16 mouse cellular contexts compared by ENCODE assay signal in the genomic region with DNA sequence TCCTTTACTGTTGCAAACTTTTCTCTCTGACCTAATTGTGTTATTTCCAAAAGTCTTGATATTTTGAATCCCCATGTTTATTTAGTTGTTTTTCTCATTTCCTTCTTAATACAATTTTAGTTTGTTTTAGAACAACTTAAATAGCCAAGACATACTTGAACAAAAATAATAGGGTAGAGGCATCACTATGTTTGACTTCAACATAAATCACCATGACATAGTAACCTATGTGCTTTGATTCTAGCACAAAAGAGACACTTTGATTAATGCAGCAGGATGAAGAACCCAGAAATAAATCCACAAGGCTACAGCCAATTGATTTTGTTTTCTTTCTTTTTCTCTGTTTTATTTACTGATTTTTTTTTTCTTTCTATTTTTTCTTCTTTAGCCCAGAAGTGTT.
"Had no signal": no experiment of that assay in that cellular context is flagged by ENCODE, and none has a peak within 500 bp of the region (broad histone marks: within the 10 kb centered on the region; RNA-seq: fewer than 3 reads in every experiment).

No protein-coding gene starts in this region.

- H3K4me2 ChIP-seq: neural tube, embryonic 13.5 days; neural tube, embryonic 15.5 days; stomach, embryonic 15.5 days had no signal

- H3K4me1 ChIP-seq: neural tube, embryonic 13.5 days; neural tube, embryonic 15.5 days; stomach, embryonic 15.5 days had no signal

- H3K9me3 ChIP-seq: neural tube, embryonic 13.5 days; neural tube, embryonic 15.5 days; stomach, embryonic 15.5 days had no signal

- H3K27ac ChIP-seq: neural tube, embryonic 13.5 days; neural tube, embryonic 15.5 days; stomach, embryonic 15.5 days; stomach, postnatal 0 days had no signal

- DNase-seq: retina, postnatal 1 day; right cerebral cortex, adult 18-20 months; right cerebral cortex, postnatal 14 days; right cerebral cortex, postnatal 25 days; right cerebral cortex, postnatal 4 days; spleen, adult 18-20 months; thymus, adult 18-20 months; thymus, adult 2 months; thymus, postnatal 14 days; thymus, postnatal 25 days; thymus, postnatal 36 days; thymus, postnatal 4 days had no signal

- H3K4me3 ChIP-seq: neural tube, embryonic 13.5 days; neural tube, embryonic 15.5 days; stomach, embryonic 15.5 days had no signal

- H3K36me3 ChIP-seq: neural tube, embryonic 13.5 days; neural tube, embryonic 15.5 days; stomach, embryonic 15.5 days had no signal

- H3K9ac ChIP-seq: neural tube, embryonic 13.5 days; neural tube, embryonic 15.5 days; stomach, embryonic 15.5 days had no signal

- H3K27me3 ChIP-seq: neural tube, embryonic 13.5 days; neural tube, embryonic 15.5 days; stomach, embryonic 15.5 days had no signal
